Mouse (Mus musculus) ES-E14 (cell line): ENCODE data around the gene Bend5. TPM values are rescaled to one million over a fixed set of nuclear protein-coding genes. Genes with fewer than 3 reads are reported as not detected.

Experiments
- DNase-seq: peaks from one replicate; pipeline ENCODE4 v3.0.0-alpha.2; 2013; ENCODE audit warnings: low read depth, low spot score
- H3K27ac ChIP-seq: 2 replicates; pipeline ENCODE4 v1.5.1; 2012; ENCODE audit warnings: low read depth, mild to moderate bottlenecking, low read length, moderate library complexity, mixed read lengths; ENCODE audit not compliant: poor library complexity, insufficient read depth, severe bottlenecking
- H3K36me3 ChIP-seq: 2 replicates; pipeline ENCODE4 v1.6.1; 2012; ENCODE audit warnings: mild to moderate bottlenecking, low read length, moderate library complexity, mixed read lengths; ENCODE audit not compliant: control insufficient read depth, poor library complexity, insufficient read depth, severe bottlenecking
- H3K4me1 ChIP-seq, 2 experiments: fragments of 150-350 bp in 1 of 2; sonication (generic) in 1 of 2; 2 replicates each; pipeline ENCODE4 v1.6.1; 2012; ENCODE audit warnings: low read length in 2 of 2, mild to moderate bottlenecking in 1 of 2, mixed read lengths in 1 of 2; ENCODE audit not compliant: control insufficient read depth in 2 of 2, insufficient read depth in 2 of 2, poor library complexity in 1 of 2
- H3K4me3 ChIP-seq, 2 experiments: fragments of 150-350 bp in 1 of 2; sonication (generic) in 1 of 2; 2 replicates each; pipeline ENCODE4 v1.5.1; 2012; ENCODE audit warnings: low read length in 2 of 2, low read depth in 1 of 2, mild to moderate bottlenecking in 1 of 2, mixed read lengths in 1 of 2; ENCODE audit not compliant: insufficient read depth in 1 of 2, poor library complexity in 1 of 2, severe bottlenecking in 1 of 2
- H3K9ac ChIP-seq: 2 replicates; pipeline ENCODE4 v1.6.1; 2012; ENCODE audit warnings: low read depth, mild to moderate bottlenecking, low read length, mixed read lengths; ENCODE audit not compliant: poor library complexity, insufficient read depth, severe bottlenecking
- H3K9me3 ChIP-seq: fragments of 150-350 bp; sonication (generic); 2 replicates; pipeline ENCODE4 v1.6.1; 2012; ENCODE audit warnings: low read depth, mild to moderate bottlenecking, low read length; ENCODE audit not compliant: control insufficient read depth, insufficient read depth
- CHD2 ChIP-seq: IDR thresholded peaks from 2 replicates; pipeline ENCODE4 v1.6.1; 2014; ENCODE audit warnings: mild to moderate bottlenecking, low read depth, low read length, inconsistent platforms
- HCFC1 ChIP-seq: IDR thresholded peaks from 2 replicates; pipeline ENCODE4 v1.6.1; 2012; ENCODE audit warnings: low read length, inconsistent platforms, borderline replicate concordance; ENCODE audit not compliant: insufficient read depth
- MAFK ChIP-seq: IDR thresholded peaks from 2 replicates; pipeline ENCODE4 v1.6.1; 2014; ENCODE audit warnings: mild to moderate bottlenecking, low read depth, low read length, inconsistent platforms; ENCODE audit not compliant: insufficient read depth
- ZC3H11A ChIP-seq: IDR thresholded peaks from 2 replicates; pipeline ENCODE4 v1.6.1; 2012; ENCODE audit warnings: low read depth, mild to moderate bottlenecking, inconsistent platforms, low read length, borderline replicate concordance
- ZNF384 ChIP-seq: IDR thresholded peaks from 2 replicates; pipeline ENCODE4 v1.6.1; 2012; ENCODE audit warnings: low read depth, low read length, inconsistent platforms
- in situ Hi-C, 2 experiments: fragments of 600-800 bp; cut with MboI; formaldehyde crosslinking; loops; one replicate each; pipeline ENCODE4 v1.15.1; 2025; ENCODE audit warnings: low sequenced_read_pairs in 2 of 2, inconsistent platforms in 1 of 2; ENCODE audit not compliant: unreplicated experiment in 2 of 2
- total RNA-seq: library from RNA; depleted of rRNA; stranded (reverse); fragments of 300-350 nt; gene quantifications from 2 replicates; pipeline ENCODE4 v1.2.3, GENCODE M21; 2012

The Bend5 gene
- total RNA-seq, 1 experiment, result 6.9 TPM

DNA sequence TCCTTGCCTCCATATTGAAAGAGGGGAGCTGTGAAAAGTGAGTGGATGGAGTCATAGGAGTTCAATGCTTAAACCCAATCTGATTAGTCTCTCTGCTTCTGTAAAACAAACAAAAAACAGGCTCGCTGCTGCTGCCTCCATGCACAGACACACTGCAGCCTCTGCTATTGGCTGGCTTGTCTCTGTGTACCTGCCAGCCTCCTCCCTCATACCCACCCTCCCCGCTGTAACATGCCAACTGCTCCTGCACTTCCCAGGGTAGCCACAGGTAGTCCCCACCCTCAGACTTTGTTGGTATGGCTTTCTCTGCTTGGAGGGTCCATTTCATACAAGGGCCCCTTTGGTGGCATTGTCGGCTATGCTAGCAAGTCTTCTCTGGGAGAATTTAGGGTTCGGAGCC lies 62.7 kb downstream of the Bend5 start:
- DNase-seq, result no peak
- in situ Hi-C loops, result no loop called here
- TF ChIP-seq HCFC1 (no peak), CHD2 (no peak), ZNF384 (no peak), MAFK (no peak), ZC3H11A (no peak)
- H3K4me3 ChIP-seq, result no peak overlapping the region
- peaks cover 0 to 5% of the 10 kb centered on the region in 2 experiments; a peak in 1 of 4 replicates for H3K4me1 ChIP-seq
- no peak overlapping the region for H3K27ac ChIP-seq
- H3K9ac ChIP-seq, result no peak overlapping the region
- H3K36me3 ChIP-seq, result no peaks in the 10 kb centered on the region
- no peaks in the 10 kb centered on the region for H3K9me3 ChIP-seq

DNA sequence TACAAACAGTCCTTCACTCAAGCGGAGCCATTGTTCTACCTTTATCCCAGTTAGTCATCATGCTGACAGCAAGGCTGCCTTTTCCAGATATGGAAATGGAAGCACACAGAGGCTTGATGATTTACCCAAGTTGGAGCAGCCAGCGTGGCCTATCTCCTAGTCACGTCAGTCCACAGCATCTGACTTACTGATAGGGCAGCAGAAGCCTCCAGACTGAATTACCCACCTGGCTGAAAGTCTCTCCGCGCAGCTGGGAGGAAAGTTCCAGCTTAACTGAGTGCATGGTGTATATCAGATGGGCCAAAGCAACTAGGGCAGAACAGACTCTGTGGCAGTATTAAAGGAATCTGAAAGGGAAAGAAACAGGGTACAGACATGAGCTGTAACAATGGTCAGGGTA lies 68.7 kb downstream of the Bend5 start:
- in situ Hi-C loops, result no loop called here

GRCm38 (mm10) chr4:111485189-111485588 lies 70.4 kb downstream of the Bend5 start:
- Histone ChIP-seq H3K36me3 (no peaks in the 10 kb centered on the region), H3K4me1 (no peaks in the 10 kb centered on the region; a peak in 1 of 4 replicates), H3K27ac (no peak overlapping the region), H3K9me3 (no peaks in the 10 kb centered on the region), H3K4me3 (no peak overlapping the region), H3K9ac (no peak overlapping the region)
- no peak for DNase-seq
- in situ Hi-C loops, result no loop called here
- TF ChIP-seq ZNF384, result no peak
- no peak for TF ChIP-seq MAFK
- no peak for TF ChIP-seq HCFC1
- TF ChIP-seq CHD2, result no peak
- TF ChIP-seq ZC3H11A, result no peak

More for the DNA sequence above, 68.7 kb downstream of the Bend5 start:
- H3K36me3 ChIP-seq, result no peaks in the 10 kb centered on the region
- TF ChIP-seq ZNF384 (no peak), ZC3H11A (no peak), MAFK (no peak), HCFC1 (no peak), CHD2 (no peak)
- H3K4me3 ChIP-seq, result no peak overlapping the region
- peaks cover 0 to 3% of the 10 kb centered on the region in 2 experiments; a peak in 1 of 4 replicates for H3K4me1 ChIP-seq
- H3K27ac ChIP-seq, result no peak overlapping the region
- no peak overlapping the region for H3K9ac ChIP-seq
- H3K9me3 ChIP-seq, result no peaks in the 10 kb centered on the region
- no peak for DNase-seq

- H3K27ac ChIP-seq, result no peak overlapping the region
- no peak overlapping the region for H3K4me3 ChIP-seq
- no peaks in the 10 kb centered on the region for H3K9me3 ChIP-seq
- no peaks in the 10 kb centered on the region for H3K36me3 ChIP-seq
- no peak for DNase-seq
- H3K4me1 ChIP-seq, result no peaks in the 10 kb centered on the region; a peak in 1 of 4 replicates
- in situ Hi-C loops, result no loop called here
- no peak for TF ChIP-seq ZC3H11A
- TF ChIP-seq ZNF384, result no peak
- TF ChIP-seq HCFC1, result no peak
- no peak for TF ChIP-seq MAFK
- TF ChIP-seq CHD2, result no peak
- H3K9ac ChIP-seq, result no peak overlapping the region
These were observed 71.4 kb downstream of the Bend5 start for GRCm38 (mm10) chr4:111486187-111486586.
